Mouse (Mus musculus) adrenal gland, postnatal 36 days (tissue): ENCODE results near the gene Coasy. TPM values are rescaled to one million over a fixed set of nuclear protein-coding genes. Genes with fewer than 3 reads are reported as not detected.

Experiments
- DNase-seq, 2 experiments: peaks; one replicate each; pipeline ENCODE4 v3.0.0; 2021; ENCODE audit warnings: mixed read lengths in 1 of 2
- long read RNA-seq, 2 experiments: library from polyadenylated mRNA; stranded (forward); transcript quantifications; one replicate each; pipeline ENCODE4 v2.0.0; 2021; ENCODE audit warnings: borderline sequencing depth in 2 of 2
- total RNA-seq, 2 experiments: library from RNA; stranded (reverse); gene quantifications; 2 replicates each; pipeline ENCODE4 v1.2.3; 2021

Gene Coasy
- total RNA-seq, result 100 to 1,000 TPM in 1 of 2 experiments, 10 to 100 TPM in 1; 71.3 to 111 TPM
- long read RNA-seq, experiment 1, transcript Coasy-201 (10 exons, 2,138 nt), result major isoform, 189 of 267 reads
- long read RNA-seq, experiment 1, transcript Coasy-202 (9 exons, 2,386 nt), result minor isoform, 51 of 267 reads
- long read RNA-seq, experiment 1, partial matches to known transcripts, result 5 of 267 reads
- long read RNA-seq, experiment 1, other reads (novel, unspliced or antisense), result 22 of 267 reads
- long read RNA-seq, experiment 2, transcript Coasy-202 (9 exons, 2,386 nt), result minor isoform, 12 of 76 reads
- long read RNA-seq, experiment 2, transcript Coasy-201 (10 exons, 2,138 nt), result major isoform, 54 of 76 reads
- long read RNA-seq, experiment 2, partial matches to known transcripts, result 3 of 76 reads
- long read RNA-seq, experiment 2, other reads (novel, unspliced or antisense), result 7 of 76 reads

GRCm38 (mm10) chr11:101082208-101083082, at the start of gene Coasy:
Gene Coasy, plus strand, starts transcription at chr11:101082565.
- peak; percentile 87 to 89 for DNase-seq

DNA sequence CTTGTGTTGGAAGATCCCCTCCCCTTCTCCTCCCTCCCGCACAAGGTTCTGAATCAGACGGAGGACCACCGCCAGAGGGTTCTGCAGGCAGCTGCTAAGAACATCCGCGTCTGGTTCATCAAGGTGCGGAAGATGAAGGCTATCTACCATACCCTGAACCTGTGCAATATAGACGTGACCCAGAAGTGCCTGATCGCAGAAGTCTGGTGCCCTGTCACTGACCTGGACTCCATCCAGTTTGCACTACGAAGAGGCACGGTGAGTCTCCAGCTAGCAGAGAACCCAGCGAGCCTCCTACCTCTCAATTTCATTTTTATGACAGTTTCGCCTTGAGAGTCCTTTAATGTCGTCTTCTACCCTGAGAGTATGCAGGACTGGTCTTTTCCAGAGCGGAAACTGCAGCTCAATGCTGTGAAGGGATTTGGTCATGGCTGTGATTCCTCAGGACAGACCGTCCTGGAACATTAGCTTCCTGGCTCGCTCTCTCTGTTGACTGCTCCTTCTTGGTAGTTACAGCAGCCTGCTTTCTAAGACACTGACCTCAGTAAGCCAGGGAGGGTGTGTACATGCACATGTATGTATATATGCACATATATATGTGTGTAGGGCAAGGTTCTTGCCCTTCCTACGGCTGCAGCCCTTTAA, 48.4 kb upstream of the Coasy start:
- peak in 1 of 2 experiments; percentile 55 for DNase-seq

- peak; percentile 70 to 72 for DNase-seq
These were observed 47.6 kb upstream of the Coasy start for GRCm38 (mm10) chr11:101034614-101035327.

- DNase-seq, result peak; percentile 38 to 48
These were observed 47.1 kb upstream of the Coasy start for GRCm38 (mm10) chr11:101035328-101035695.

- no peak for DNase-seq
These were observed 44.6 kb upstream of the Coasy start for GRCm38 (mm10) chr11:101037795-101038194.

DNA sequence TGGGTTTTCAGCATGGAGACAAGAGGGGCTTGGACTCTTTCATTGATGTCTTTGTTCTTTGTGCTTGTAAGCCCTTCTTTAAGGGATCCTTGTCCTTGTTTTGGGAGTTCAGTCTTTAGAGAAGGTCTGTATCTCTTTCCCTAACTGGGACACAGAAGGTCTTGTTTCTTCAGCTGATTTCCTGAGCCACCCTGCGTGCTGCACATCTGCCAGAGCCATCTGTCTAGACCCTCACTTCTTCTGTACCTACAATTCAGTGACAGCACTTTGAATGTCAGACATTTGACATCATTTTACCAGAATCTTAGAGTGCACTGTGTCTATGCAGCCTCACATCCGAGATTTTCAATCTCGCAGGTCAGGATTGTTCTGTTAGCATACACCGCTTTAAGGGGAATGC, 36.5 kb upstream of the Coasy start:
- no peak for DNase-seq

DNA sequence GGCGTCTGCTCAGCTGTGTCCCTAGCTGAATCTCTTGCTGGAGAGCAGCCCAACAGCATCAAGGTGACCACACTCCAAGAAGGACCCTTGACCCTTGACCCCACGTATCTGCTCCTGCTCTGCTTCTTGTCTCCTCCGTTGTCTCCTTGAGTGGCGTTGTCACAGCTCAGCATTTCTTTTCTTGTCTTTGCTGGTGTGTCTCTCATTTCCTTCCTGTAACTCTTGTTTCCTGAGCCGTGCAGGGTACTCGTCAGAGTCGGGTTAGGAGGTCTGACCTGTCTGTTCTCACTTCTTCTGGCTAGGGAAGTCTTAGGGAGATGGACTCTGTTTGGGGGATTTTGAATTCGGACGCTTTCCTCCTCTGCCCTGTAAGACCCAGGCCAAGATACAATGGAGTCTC, 35.9 kb upstream of the Coasy start:
- DNase-seq, result no peak

GRCm38 (mm10) chr11:101047502-101047901, 34.9 kb upstream of the Coasy start:
- no peak for DNase-seq

DNA sequence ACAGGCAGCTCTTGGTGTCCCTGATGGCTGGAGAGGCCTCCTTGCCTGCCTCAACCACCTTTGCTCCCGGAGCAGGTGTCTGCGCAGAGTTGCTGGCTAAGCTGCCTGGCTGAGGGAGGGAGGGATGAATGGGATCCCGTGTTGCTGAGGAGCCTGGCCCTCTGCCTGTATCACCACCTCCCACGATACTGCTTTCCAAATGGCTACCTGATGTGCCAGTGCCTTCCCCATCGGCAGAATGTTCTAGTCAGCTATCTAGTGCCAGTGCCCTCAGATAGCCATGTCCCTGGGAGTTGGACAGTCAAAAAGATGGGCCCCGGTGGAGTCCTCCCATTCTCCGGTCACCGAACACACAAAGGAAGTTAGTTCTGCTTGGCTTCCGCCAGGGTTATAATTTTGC, 32.0 kb upstream of the Coasy start:
- no peak for DNase-seq

DNA sequence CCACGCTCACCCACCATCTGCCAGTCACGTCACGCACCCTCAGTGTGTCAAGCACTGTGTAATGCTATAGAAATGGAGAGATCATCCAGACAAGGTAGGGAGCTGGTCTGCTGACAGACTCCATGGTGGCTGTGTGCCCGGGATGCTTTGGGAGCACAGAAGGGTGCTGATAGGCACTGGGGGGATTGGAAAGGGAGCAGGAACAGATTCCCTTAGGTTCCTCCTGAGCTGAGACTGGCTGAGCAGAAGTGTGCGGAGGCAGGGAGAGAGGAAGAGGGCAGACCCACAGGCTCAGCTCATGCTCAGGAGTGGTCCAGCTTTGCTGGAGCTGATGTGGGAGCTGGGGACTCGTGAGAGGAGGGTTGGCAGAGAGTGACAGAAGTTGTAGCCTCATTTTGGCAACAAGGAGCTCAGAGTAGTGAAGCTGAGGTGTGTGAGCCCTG, 31.3 kb upstream of the Coasy start:
- no peak for DNase-seq

- DNase-seq, result no peak
These were observed 30.7 kb upstream of the Coasy start for GRCm38 (mm10) chr11:101051617-101052016.

- DNase-seq, result peak in 1 of 2 experiments; percentile 42
These were observed 29.5 kb upstream of the Coasy start for GRCm38 (mm10) chr11:101052751-101053473.

- DNase-seq, result no peak
These were observed 28.4 kb upstream of the Coasy start for GRCm38 (mm10) chr11:101053974-101054373.

DNA sequence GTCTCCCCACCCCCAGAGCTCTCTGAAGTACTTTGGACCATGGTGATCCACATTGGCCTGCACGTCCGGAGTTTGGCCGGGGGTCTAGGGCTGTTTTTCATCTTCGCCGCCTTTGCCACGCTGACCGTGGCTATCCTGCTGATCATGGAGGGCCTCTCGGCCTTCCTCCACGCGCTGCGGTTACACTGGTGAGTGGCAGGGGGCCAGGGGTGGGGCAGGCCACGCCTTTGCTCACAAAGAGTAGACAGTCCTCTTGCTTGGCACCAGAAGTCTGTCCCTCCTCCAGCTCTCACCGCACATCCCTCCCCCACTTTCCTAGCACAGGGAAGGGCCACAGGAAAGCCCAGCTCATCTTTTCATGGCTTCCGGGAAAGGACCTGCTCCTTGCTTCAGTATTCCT, 26.9 kb upstream of the Coasy start:
- DNase-seq, result no peak

GRCm38 (mm10) chr11:101056885-101057284, 25.5 kb upstream of the Coasy start:
- peak in 1 of 2 experiments; percentile 51 for DNase-seq

DNA sequence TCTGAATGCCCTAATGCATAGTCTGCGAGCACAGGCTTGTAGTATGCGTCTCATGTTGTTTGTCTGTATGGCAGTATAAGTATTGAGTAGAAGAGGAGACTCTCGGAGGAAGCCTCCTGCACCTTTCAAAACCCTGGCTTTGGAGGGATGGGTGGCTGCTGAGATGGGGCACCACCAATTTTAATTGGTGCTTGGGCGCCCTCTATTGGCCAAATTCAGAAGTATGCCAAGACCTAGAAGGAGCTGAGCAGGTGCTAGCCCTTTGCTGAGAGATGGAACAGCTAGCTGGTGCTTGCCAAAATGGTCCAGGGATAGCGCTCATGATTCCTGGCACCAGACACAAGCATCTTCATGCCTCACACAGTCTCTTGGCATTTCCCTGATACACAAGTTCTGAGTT, 24.5 kb upstream of the Coasy start:
- peak; percentile 86 to 89 for DNase-seq

DNA sequence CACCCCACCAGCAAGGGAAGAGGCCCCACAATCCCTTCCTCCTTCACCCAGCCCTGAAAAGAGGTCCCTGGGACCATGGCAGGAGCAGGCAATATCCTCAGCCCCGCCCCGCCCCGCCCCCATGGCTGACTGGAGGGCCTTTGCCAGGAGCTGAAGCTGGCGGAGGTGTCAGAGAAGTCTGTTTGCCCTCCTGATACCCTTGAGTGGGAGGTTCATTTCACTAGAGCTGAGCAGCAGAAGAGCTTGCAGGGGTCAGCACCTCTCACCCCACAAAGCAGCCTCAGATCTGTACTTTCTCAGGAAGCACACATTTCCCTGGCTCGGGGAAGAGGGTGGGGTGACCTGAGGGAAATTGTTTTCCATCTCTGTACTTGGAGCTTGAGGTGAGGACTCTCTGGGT, 23.6 kb upstream of the Coasy start:
- DNase-seq, result no peak

DNA sequence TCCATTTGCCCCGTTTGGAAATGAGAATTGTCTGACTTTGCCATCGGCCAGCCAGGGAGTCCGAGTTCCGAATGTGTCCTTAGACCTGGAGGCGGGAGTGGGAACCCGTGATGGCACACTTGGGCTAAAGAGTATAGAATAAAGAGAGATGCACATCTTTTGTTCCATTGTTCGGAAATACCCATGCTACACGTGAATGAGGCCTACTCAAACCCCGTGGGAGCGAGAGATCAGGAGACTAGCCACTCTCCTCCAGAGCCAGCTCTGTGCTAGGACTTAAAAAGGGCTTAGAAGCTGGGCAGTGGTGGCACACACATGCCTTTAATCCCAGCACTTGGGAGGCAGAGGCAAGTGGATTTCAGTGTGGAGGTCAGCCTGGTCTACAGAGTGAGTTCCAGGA, 22.9 kb upstream of the Coasy start:
- DNase-seq, result no peak

DNA sequence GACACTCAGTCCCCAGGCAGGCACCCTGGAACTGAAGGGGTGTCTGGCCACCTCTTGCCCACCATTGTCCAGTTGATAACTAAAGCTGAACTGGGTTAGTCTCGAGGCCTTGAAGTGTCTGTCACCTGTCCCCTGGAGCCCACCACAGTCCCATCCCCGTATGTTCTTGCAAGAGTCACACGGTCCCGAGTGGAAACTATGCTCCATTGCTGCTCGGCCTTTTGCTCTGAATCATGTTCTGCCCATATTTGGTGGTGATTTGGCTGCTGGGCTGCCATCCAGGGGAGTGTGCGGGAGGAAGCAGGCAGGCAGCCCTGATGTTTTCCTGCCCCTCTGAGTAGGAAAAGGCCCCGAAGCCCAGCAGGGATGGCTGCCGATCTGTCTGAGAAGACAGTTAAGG, 22.2 kb upstream of the Coasy start:
- DNase-seq, result peak; percentile 83 to 89

GRCm38 (mm10) chr11:101061049-101061448, 21.3 kb upstream of the Coasy start:
- DNase-seq, result no peak
